Mouse (Mus musculus) heart, embryonic 12.5 days (tissue): ENCODE measurements around the gene Gprin2. TPM values are rescaled to one million over a fixed set of nuclear protein-coding genes. Genes with fewer than 3 reads are reported as not detected.

Experiments used
- ATAC-seq: fragments of 200-750 bp; cut with Nextera tagmentation; 2 replicates; pipeline ENCODE4 v1.8.0; 2017; ENCODE audit warnings: moderate TSS enrichment, moderate library complexity; ENCODE audit not compliant: insufficient number of reproducible peaks, low FRiP score
- H3K27ac ChIP-seq: fragments of 300-500 bp; sonication (generic); 2 replicates; pipeline ENCODE4 v1.5.1; 2016; ENCODE audit warnings: mild to moderate bottlenecking, moderate library complexity; ENCODE audit not compliant: poor library complexity, severe bottlenecking
- H3K27me3 ChIP-seq: fragments of 300-500 bp; sonication (generic); replicated peaks from 2 replicates; pipeline ENCODE4 v1.6.1; 2016; ENCODE audit warnings: mild to moderate bottlenecking, moderate library complexity
- H3K36me3 ChIP-seq: fragments of 300-500 bp; sonication (generic); 2 replicates; pipeline ENCODE4 v1.6.1; 2016; ENCODE audit warnings: mild to moderate bottlenecking, moderate library complexity
- H3K4me1 ChIP-seq: fragments of 300-500 bp; sonication (generic); replicated peaks from 2 replicates; pipeline ENCODE4 v1.6.1; 2016; ENCODE audit warnings: mild to moderate bottlenecking
- H3K4me2 ChIP-seq: fragments of 300-500 bp; sonication (generic); 2 replicates; pipeline ENCODE4 v1.6.1; 2016; ENCODE audit warnings: mild to moderate bottlenecking, moderate library complexity
- H3K4me3 ChIP-seq: fragments of 300-500 bp; sonication (generic); 2 replicates; pipeline ENCODE4 v1.5.1; 2016; ENCODE audit warnings: mild to moderate bottlenecking
- H3K9ac ChIP-seq: fragments of 300-500 bp; sonication (generic); 2 replicates; pipeline ENCODE4 v1.6.1; 2016; ENCODE audit warnings: mild to moderate bottlenecking, moderate library complexity
- H3K9me3 ChIP-seq: fragments of 300-500 bp; sonication (generic); replicated peaks from 2 replicates; pipeline ENCODE4 v1.6.1; 2016; ENCODE audit warnings: mild to moderate bottlenecking, moderate library complexity
- WGBS: fragments of 180-500 bp; shearing (Covaris S2); methylation state at CpG from one replicate; pipeline ENCODE4 v1.1.7; 2016; 5-methylcytosine and 5-hydroxymethylcytosine counted together
- polyA plus RNA-seq: library from polyadenylated mRNA; unstranded; fragments of >200 nt; fragmentation: Nextera tagmentation; extraction: Ambion mirVana; gene quantifications from 2 replicates; pipeline ENCODE4 v1.2.1, GENCODE M21; 2016

Gene Gprin2
- polyA plus RNA-seq, 1 experiment from 2014 or later: 0.80 TPM

DNA sequence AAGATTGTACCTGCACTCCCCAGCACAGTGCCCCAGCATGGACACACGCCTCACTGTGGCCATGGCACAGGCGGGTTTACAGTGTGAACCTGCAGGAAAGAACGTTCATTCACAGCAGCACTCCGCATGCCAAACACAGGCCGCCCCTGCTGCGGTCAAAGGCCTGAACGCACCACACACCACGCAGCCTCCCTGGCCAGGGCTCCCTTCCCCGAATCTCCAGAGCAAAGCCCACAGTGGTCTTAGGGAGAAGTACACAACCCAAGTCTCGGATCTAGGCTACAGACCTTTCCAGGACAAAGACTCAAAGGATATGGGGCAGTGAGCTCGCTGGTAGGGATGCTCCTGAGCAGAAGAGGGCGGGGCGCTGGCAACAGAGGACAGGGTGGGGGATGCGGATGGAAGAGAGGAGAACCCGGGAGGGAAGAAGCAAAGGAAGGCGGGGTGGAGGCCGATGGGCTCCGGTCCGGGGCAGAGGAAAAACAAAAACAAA lies 669 bp downstream of the Gprin2 start:
- WGBS: 7% methylated on average over 19 of the region's 19 CpGs
- Histone ChIP-seq H3K27me3 (peaks cover 43% of the 10 kb centered on the region), H3K4me2 (peak overlapping the region; percentile 98), H3K36me3 (no peaks in the 10 kb centered on the region), H3K9ac (peak overlapping the region; percentile 79; the same call in 1 of the 2 replicates), H3K9me3 (no peaks in the 10 kb centered on the region), H3K27ac (no peak overlapping the region), H3K4me1 (peaks cover 11% of the 10 kb centered on the region), H3K4me3 (peak overlapping the region; percentile 73)
- no peak for ATAC-seq

DNA sequence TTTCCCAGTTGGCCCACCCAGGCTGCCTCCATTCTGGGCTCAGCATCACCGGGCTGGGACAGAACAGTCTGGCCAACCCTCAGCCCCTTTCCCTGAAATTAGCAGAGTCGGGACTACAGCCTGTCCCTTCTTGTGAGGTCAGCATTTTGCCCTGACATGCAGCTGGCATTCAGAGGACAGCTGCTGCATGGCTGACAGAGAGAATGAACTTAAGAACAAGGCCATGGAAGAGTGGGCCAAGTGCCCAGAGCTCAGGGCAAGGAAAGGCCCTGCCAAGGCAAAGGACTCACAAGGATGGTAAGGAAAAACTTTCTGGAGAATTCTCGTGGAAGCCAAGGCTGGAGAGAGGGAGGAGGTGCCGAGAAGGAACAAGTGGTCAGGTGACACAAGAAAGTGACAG lies 4.7 kb downstream of the Gprin2 start:
- no peak for ATAC-seq
- WGBS: 46% methylated on average over 4 of the region's 4 CpGs
- H3K36me3 ChIP-seq: no peaks in the 10 kb centered on the region
- H3K27me3 ChIP-seq: peaks cover 32% of the 10 kb centered on the region
- no peaks in the 10 kb centered on the region for H3K9me3 ChIP-seq
- peaks cover 19% of the 10 kb centered on the region for H3K4me1 ChIP-seq
- H3K27ac ChIP-seq: no peak overlapping the region
- H3K4me3 ChIP-seq: no peak overlapping the region
- H3K4me2 ChIP-seq: no peak overlapping the region
- no peak overlapping the region for H3K9ac ChIP-seq

- Histone ChIP-seq H3K27ac (no peak overlapping the region), H3K4me3 (no peak overlapping the region), H3K9ac (no peak overlapping the region), H3K27me3 (peaks cover 31% of the 10 kb centered on the region), H3K4me1 (peaks cover 14% of the 10 kb centered on the region), H3K9me3 (no peaks in the 10 kb centered on the region), H3K4me2 (no peak overlapping the region), H3K36me3 (no peaks in the 10 kb centered on the region)
- ATAC-seq: no peak
- WGBS: 88% methylated on average over 15 of the region's 15 CpGs
Measured at GRCm38 (mm10) chr14:34195466-34195865, 6.0 kb downstream of the Gprin2 start.

GRCm38 (mm10) chr14:34193879-34194278 lies 7.6 kb downstream of the Gprin2 start:
- H3K9ac ChIP-seq: no peak overlapping the region
- H3K4me1 ChIP-seq: peaks cover 13% of the 10 kb centered on the region
- WGBS: 81% methylated on average over 4 of the region's 4 CpGs
- H3K9me3 ChIP-seq: no peaks in the 10 kb centered on the region
- no peak overlapping the region for H3K4me3 ChIP-seq
- H3K36me3 ChIP-seq: no peaks in the 10 kb centered on the region
- peaks cover 21% of the 10 kb centered on the region; the same call in 1 of the 2 replicates for H3K27me3 ChIP-seq
- no peak overlapping the region for H3K4me2 ChIP-seq
- ATAC-seq: no peak
- no peak overlapping the region for H3K27ac ChIP-seq

DNA sequence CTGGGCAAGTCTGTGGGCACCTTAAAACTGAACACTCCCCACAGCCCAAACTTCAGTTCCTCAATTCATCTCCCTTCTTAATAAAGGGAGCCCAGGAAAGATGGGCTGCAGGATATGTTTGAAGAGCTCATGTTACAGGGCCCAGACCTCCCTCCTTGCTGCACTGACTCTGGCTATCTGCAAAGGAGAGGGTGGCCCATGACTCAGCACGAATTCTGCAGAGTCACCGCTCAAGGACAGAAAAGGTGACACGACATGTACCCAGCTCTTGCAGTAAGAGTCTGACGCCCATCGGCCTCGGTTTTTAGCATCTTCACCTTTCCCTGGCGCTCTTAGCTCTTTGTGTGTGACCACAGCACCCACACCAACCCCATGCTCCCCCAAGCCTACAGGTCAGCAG lies 11.1 kb downstream of the Gprin2 start:
- H3K9ac ChIP-seq: no peak overlapping the region
- no peak overlapping the region for H3K4me3 ChIP-seq
- peaks cover 6% of the 10 kb centered on the region; the same call in 1 of the 2 replicates for H3K27me3 ChIP-seq
- no peak overlapping the region for H3K27ac ChIP-seq
- H3K9me3 ChIP-seq: no peaks in the 10 kb centered on the region
- H3K4me2 ChIP-seq: no peak overlapping the region
- ATAC-seq: peak; percentile 88
- WGBS: 54% methylated on average over 7 of the region's 7 CpGs
- H3K36me3 ChIP-seq: no peaks in the 10 kb centered on the region
- H3K4me1 ChIP-seq: peaks cover 8% of the 10 kb centered on the region

DNA sequence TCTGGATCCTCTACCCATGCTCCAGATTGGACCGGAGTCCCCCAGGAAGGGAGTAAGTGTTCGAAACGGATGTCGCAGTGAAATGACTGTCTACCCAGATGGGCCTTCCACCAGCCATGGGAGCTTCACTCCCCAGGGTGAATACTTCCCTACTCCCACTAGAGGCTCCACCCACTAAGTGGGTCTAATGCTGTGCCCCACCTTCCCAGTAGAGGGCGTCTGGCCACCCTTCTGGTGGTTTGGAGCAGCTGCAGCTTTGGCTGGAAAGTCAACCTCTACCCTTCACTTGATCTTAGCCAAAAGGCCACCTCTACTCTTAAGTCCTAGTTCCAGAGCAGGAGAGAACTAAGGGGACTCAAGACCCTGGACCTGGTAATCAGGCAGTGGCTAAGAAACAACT lies 12.8 kb downstream of the Gprin2 start:
- H3K4me3 ChIP-seq: no peak overlapping the region
- peaks cover 8% of the 10 kb centered on the region for H3K4me1 ChIP-seq
- no peak overlapping the region for H3K4me2 ChIP-seq
- H3K9ac ChIP-seq: no peak overlapping the region
- H3K9me3 ChIP-seq: no peaks in the 10 kb centered on the region
- no peak overlapping the region for H3K27ac ChIP-seq
- H3K27me3 ChIP-seq: 0 out of 2 replicates have a peak, but pooled peaks cover 4% of the 10 kb centered on the region
- ATAC-seq: peak; percentile 49; the same call in 1 of the 2 replicates
- WGBS: 65% methylated on average over 5 of the region's 5 CpGs
- no peaks in the 10 kb centered on the region for H3K36me3 ChIP-seq

DNA sequence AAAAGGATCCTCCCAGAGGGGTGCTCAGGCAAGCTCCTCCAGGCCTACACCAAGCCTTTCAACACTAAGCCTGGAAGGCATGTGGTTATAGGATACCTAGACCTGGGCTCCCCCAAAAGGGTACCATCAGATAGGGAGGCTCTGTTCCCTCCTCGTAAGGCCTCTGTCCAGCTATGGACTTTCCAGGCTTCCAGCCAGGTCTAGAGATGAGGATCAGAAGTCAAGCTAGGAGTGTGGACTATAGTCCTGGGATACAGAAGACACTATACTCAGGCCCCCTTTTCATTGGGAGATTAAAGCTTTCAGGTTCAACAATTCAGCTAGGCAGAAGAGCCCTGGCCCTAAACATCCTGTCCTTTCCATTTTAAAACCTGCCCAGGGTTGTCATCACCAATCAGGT lies 18.4 kb downstream of the Gprin2 start:
- 67% methylated on average over 1 of the region's 1 CpGs for WGBS
- Histone ChIP-seq H3K27me3 (no peaks in the 10 kb centered on the region), H3K4me1 (no peaks in the 10 kb centered on the region), H3K9me3 (peaks cover 6% of the 10 kb centered on the region; the same call in 1 of the 2 replicates), H3K4me3 (no peak overlapping the region), H3K4me2 (no peak overlapping the region), H3K36me3 (no peaks in the 10 kb centered on the region), H3K9ac (no peak overlapping the region), H3K27ac (no peak overlapping the region)
- ATAC-seq: no peak

DNA sequence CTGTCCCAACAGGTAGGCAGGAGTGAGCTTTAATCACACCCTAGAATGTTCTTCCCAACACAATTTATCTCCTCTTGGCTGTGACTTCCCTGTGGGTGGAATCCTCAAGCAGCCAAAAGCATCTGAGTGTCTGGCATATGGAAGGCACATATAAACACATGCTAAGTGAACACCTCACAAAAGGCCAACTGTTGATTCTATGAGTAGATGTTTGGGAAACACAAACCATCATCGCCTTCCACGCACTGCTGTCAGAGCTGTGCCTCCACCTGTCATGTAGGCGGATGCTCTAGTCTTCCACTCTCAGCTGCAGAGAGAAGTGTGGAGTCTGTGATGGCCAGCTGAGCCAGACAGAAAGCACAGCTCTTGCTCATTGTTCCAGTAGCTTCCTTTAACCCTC lies 22.1 kb downstream of the Gprin2 start:
- Histone ChIP-seq H3K4me2 (no peak overlapping the region), H3K27me3 (no peaks in the 10 kb centered on the region), H3K9ac (no peak overlapping the region), H3K9me3 (peaks cover 6% of the 10 kb centered on the region; the same call in 1 of the 2 replicates), H3K4me3 (no peak overlapping the region), H3K4me1 (0 out of 2 replicates have a peak, but pooled peaks cover 1% of the 10 kb centered on the region), H3K27ac (no peak overlapping the region), H3K36me3 (no peaks in the 10 kb centered on the region)
- 81% methylated on average over 3 of the region's 3 CpGs for WGBS
- no peak for ATAC-seq

DNA sequence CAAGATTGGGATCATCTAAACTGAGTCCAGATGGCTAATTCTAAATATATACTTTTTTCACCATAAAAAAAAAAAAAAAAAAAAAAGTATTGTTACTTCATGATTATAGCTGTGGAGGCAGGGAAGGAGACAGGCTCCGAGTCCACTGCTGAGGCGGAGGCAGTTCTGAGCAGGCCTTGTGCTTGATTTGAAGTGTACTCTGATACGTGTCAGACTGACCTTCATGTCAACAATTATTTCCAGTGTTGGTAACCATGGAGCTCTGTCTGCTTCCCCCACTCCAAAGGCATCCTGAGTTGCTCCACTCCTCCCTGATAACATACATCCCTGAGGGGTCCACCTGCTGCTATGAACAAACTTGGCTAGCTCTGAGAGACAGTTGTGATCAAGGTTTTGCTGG lies 30.3 kb downstream of the Gprin2 start:
- ATAC-seq: no peak
- Histone ChIP-seq H3K9me3 (no peaks in the 10 kb centered on the region), H3K4me3 (no peak overlapping the region), H3K9ac (no peak overlapping the region), H3K27me3 (no peaks in the 10 kb centered on the region), H3K4me1 (peaks cover 16% of the 10 kb centered on the region; the same call in 1 of the 2 replicates), H3K36me3 (no peaks in the 10 kb centered on the region), H3K4me2 (no peak overlapping the region), H3K27ac (no peak overlapping the region)
- WGBS: 58% methylated on average over 3 of the region's 3 CpGs

DNA sequence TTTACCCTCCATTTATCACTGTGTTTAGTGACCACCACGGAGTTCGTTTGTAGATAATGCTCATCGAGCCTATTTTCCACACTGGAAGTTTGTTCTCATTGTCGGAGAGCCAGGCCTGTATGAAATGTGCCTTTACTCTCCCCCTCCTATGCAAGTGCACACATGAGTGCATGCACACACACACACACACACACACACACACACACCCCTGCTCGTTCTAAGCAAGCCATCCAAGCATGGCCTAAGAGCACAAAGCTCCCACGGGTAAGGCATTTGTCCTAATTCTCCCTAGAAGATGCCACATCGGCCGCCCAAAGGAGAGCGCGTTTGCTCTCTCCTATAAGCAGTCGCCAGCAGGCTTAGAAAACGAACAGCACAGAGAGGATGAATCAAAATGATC lies 45.7 kb downstream of the Gprin2 start:
- Histone ChIP-seq H3K36me3 (no peaks in the 10 kb centered on the region), H3K4me1 (peaks cover 16% of the 10 kb centered on the region), H3K4me3 (no peak overlapping the region), H3K27me3 (peaks cover 14% of the 10 kb centered on the region; the same call in 1 of the 2 replicates), H3K9me3 (no peaks in the 10 kb centered on the region), H3K27ac (no peak overlapping the region), H3K4me2 (no peak overlapping the region), H3K9ac (no peak overlapping the region)
- WGBS: 79% methylated on average over 12 of the region's 12 CpGs
- ATAC-seq: no peak

DNA sequence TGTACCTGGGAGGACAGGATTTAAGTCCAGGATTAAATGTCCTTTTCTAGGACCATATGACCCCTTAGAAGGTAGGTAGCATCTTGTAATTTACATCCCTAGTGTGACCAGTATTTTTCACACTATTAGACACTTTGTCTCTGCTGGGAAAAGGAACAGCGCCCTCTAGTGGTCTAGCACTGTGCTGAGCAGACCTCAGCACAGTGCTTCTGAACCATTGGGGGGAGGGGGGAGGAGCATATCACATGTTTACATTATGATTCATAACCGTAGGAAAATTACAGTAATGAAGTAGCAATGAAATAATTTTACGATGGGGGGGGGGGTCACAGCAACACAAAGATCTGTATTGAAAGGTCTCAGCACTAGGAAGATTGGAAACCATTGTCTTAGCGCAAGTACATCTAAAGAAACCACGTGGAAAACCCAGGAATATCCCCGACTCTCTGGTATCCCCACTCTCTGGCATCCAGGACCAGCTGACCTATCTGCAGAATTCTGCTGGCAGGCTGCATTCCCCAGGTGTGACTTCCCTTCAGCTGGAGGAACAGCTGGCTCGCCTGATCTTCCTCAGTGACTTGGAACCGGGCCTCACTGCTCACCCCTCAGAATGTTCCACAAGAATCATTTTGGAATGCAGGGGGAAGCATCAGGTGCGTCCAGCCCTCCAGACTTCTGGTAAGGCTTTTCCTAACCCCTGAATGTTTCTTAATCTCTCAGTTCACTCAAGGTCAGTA lies 46.7 kb downstream of the Gprin2 start:
- Histone ChIP-seq H3K4me2 (no peak overlapping the region), H3K4me3 (no peak overlapping the region), H3K9me3 (no peaks in the 10 kb centered on the region), H3K27me3 (peaks cover 14% of the 10 kb centered on the region; the same call in 1 of the 2 replicates), H3K4me1 (peaks cover 16% of the 10 kb centered on the region), H3K9ac (no peak overlapping the region), H3K27ac (no peak overlapping the region), H3K36me3 (no peaks in the 10 kb centered on the region)
- 56% methylated on average over 9 of the region's 9 CpGs for WGBS
- no peak for ATAC-seq
